Mouse (Mus musculus): ENCODE measurements around the gene Nedd9. TPM values are rescaled to one million over a fixed set of nuclear protein-coding genes. Genes with fewer than 3 reads are reported as not detected.

Gene Nedd9
- polyA plus RNA-seq, 1 experiment from 2014 or later, result 11.9 TPM

- no peaks in the 10 kb centered on the region for H3K36me3 ChIP-seq (ENCODE audit: control insufficient read depth, insufficient read depth, low read length)
- no peaks in the 10 kb centered on the region for H3K4me1 ChIP-seq (ENCODE audit: control insufficient read depth, insufficient read depth, low read depth, low read length)
- no peak for ATAC-seq
- no peak overlapping the region for H3K4me2 ChIP-seq (ENCODE audit: low read length)
- no peak overlapping the region for H3K9ac ChIP-seq (ENCODE audit: low read depth, low read length)
- 94% methylated on average over 3 of the region's 3 CpGs for WGBS
- no peaks in the 10 kb centered on the region for H3K9me3 ChIP-seq (ENCODE audit: control insufficient read depth, low read length)
- H3K27me3 ChIP-seq (replicated peaks; ENCODE audit: control insufficient read depth, insufficient read depth, low read length), result no peaks in the 10 kb centered on the region
- H3K27ac ChIP-seq (ENCODE audit: low read depth, low read length), result no peak overlapping the region
- no peak overlapping the region for H3K4me3 ChIP-seq (ENCODE audit: low read length)
Observed at GRCm38 (mm10) chr13:41500793-41501192, 13.6 kb upstream of the Nedd9 start.

- WGBS, result 70% methylated on average over 2 of the region's 2 CpGs
- H3K9me3 ChIP-seq (ENCODE audit: control insufficient read depth, low read length), result no peaks in the 10 kb centered on the region
Observed at GRCm38 (mm10) chr13:41498611-41499121, 11.5 kb upstream of the Nedd9 start.

GRCm38 (mm10) chr13:41494681-41495080 is 7.5 kb upstream of the Nedd9 start:
- no peak for ATAC-seq
- Histone ChIP-seq H3K9ac (ENCODE audit: low read depth, low read length) (no peak overlapping the region), H3K4me1 (ENCODE audit: control insufficient read depth, insufficient read depth, low read depth, low read length) (no peaks in the 10 kb centered on the region), H3K9me3 (ENCODE audit: control insufficient read depth, low read length) (no peaks in the 10 kb centered on the region), H3K4me2 (ENCODE audit: low read length) (no peak overlapping the region), H3K4me3 (ENCODE audit: low read length) (no peak overlapping the region), H3K27ac (ENCODE audit: low read depth, low read length) (no peak overlapping the region), H3K36me3 (ENCODE audit: control insufficient read depth, insufficient read depth, low read length) (no peaks in the 10 kb centered on the region), H3K27me3 (replicated peaks; ENCODE audit: control insufficient read depth, insufficient read depth, low read length) (no peaks in the 10 kb centered on the region)
- WGBS, result 98% methylated on average over 2 of the region's 2 CpGs

More at GRCm38 (mm10) chr13:41498611-41499121, 11.5 kb upstream of the Nedd9 start:
- Histone ChIP-seq H3K4me1 (ENCODE audit: control insufficient read depth, insufficient read depth, low read depth, low read length) (no peaks in the 10 kb centered on the region), H3K36me3 (ENCODE audit: control insufficient read depth, insufficient read depth, low read length) (no peaks in the 10 kb centered on the region), H3K27ac (ENCODE audit: low read depth, low read length) (no peak overlapping the region), H3K4me2 (ENCODE audit: low read length) (no peak overlapping the region), H3K4me3 (ENCODE audit: low read length) (no peak overlapping the region), H3K27me3 (replicated peaks; ENCODE audit: control insufficient read depth, insufficient read depth, low read length) (no peaks in the 10 kb centered on the region), H3K9ac (ENCODE audit: low read depth, low read length) (no peak overlapping the region)
- ATAC-seq, result no peak

- 53% methylated on average over 8 of the region's 8 CpGs for WGBS
- Histone ChIP-seq H3K9me3 (ENCODE audit: control insufficient read depth, low read length) (no peaks in the 10 kb centered on the region), H3K4me2 (ENCODE audit: low read length) (no peak overlapping the region), H3K9ac (ENCODE audit: low read depth, low read length) (no peak overlapping the region), H3K4me1 (ENCODE audit: control insufficient read depth, insufficient read depth, low read depth, low read length) (no peaks in the 10 kb centered on the region), H3K4me3 (ENCODE audit: low read length) (no peak overlapping the region), H3K27me3 (replicated peaks; ENCODE audit: control insufficient read depth, insufficient read depth, low read length) (no peaks in the 10 kb centered on the region), H3K36me3 (ENCODE audit: control insufficient read depth, insufficient read depth, low read length) (no peaks in the 10 kb centered on the region), H3K27ac (ENCODE audit: low read depth, low read length) (no peak overlapping the region)
- ATAC-seq, result peak; percentile 24; the same call in 1 of the 2 replicates
Observed at GRCm38 (mm10) chr13:41491981-41492702, 5.0 kb upstream of the Nedd9 start.

- Histone ChIP-seq H3K4me2 (ENCODE audit: low read length) (no peak overlapping the region), H3K9ac (ENCODE audit: low read depth, low read length) (no peak overlapping the region), H3K4me3 (ENCODE audit: low read length) (no peak overlapping the region), H3K27me3 (replicated peaks; ENCODE audit: control insufficient read depth, insufficient read depth, low read length) (no peaks in the 10 kb centered on the region), H3K4me1 (ENCODE audit: control insufficient read depth, insufficient read depth, low read depth, low read length) (no peaks in the 10 kb centered on the region), H3K9me3 (ENCODE audit: control insufficient read depth, low read length) (no peaks in the 10 kb centered on the region), H3K27ac (ENCODE audit: low read depth, low read length) (no peak overlapping the region), H3K36me3 (ENCODE audit: control insufficient read depth, insufficient read depth, low read length) (no peaks in the 10 kb centered on the region)
- ATAC-seq, result no peak
- 74% methylated on average over 7 of the region's 7 CpGs for WGBS
Observed at GRCm38 (mm10) chr13:41491522-41491921, 4.4 kb upstream of the Nedd9 start.

- no peak overlapping the region for H3K4me3 ChIP-seq (ENCODE audit: low read length)
- WGBS, result 84% methylated on average over 8 of the region's 8 CpGs
- no peak overlapping the region for H3K27ac ChIP-seq (ENCODE audit: low read depth, low read length)
- no peaks in the 10 kb centered on the region for H3K36me3 ChIP-seq (ENCODE audit: control insufficient read depth, insufficient read depth, low read length)
- H3K9ac ChIP-seq (ENCODE audit: low read depth, low read length), result no peak overlapping the region
- no peak for ATAC-seq
- no peaks in the 10 kb centered on the region for H3K27me3 ChIP-seq (replicated peaks; ENCODE audit: control insufficient read depth, insufficient read depth, low read length)
- H3K4me1 ChIP-seq (ENCODE audit: control insufficient read depth, insufficient read depth, low read depth, low read length), result no peaks in the 10 kb centered on the region
- no peaks in the 10 kb centered on the region for H3K9me3 ChIP-seq (ENCODE audit: control insufficient read depth, low read length)
- no peak overlapping the region for H3K4me2 ChIP-seq (ENCODE audit: low read length)
Observed at GRCm38 (mm10) chr13:41490282-41490681, 3.1 kb upstream of the Nedd9 start.

GRCm38 (mm10) chr13:41489705-41490275 is 2.6 kb upstream of the Nedd9 start:
- 71% methylated on average over 9 of the region's 9 CpGs for WGBS
- ATAC-seq, result no peak
- H3K27ac ChIP-seq (ENCODE audit: low read depth, low read length), result no peak overlapping the region
- H3K27me3 ChIP-seq (replicated peaks; ENCODE audit: control insufficient read depth, insufficient read depth, low read length), result no peaks in the 10 kb centered on the region
- H3K36me3 ChIP-seq (ENCODE audit: control insufficient read depth, insufficient read depth, low read length), result no peaks in the 10 kb centered on the region
- no peak overlapping the region for H3K4me2 ChIP-seq (ENCODE audit: low read length)
- no peak overlapping the region for H3K9ac ChIP-seq (ENCODE audit: low read depth, low read length)
- H3K4me1 ChIP-seq (ENCODE audit: control insufficient read depth, insufficient read depth, low read depth, low read length), result no peaks in the 10 kb centered on the region
- no peak overlapping the region for H3K4me3 ChIP-seq (ENCODE audit: low read length)
- H3K9me3 ChIP-seq (ENCODE audit: control insufficient read depth, low read length), result no peaks in the 10 kb centered on the region

GRCm38 (mm10) chr13:41487409-41487743 is 214 bp upstream of the Nedd9 start:
- Histone ChIP-seq H3K27ac (ENCODE audit: low read depth, low read length) (no peak overlapping the region), H3K4me3 (ENCODE audit: low read length) (no peak overlapping the region), H3K9ac (ENCODE audit: low read depth, low read length) (no peak overlapping the region), H3K9me3 (ENCODE audit: control insufficient read depth, low read length) (no peaks in the 10 kb centered on the region), H3K27me3 (replicated peaks; ENCODE audit: control insufficient read depth, insufficient read depth, low read length) (no peaks in the 10 kb centered on the region), H3K4me2 (ENCODE audit: low read length) (no peak overlapping the region), H3K36me3 (ENCODE audit: control insufficient read depth, insufficient read depth, low read length) (no peaks in the 10 kb centered on the region), H3K4me1 (ENCODE audit: control insufficient read depth, insufficient read depth, low read depth, low read length) (no peaks in the 10 kb centered on the region)
- 83% methylated on average over 2 of the region's 2 CpGs for WGBS
- ATAC-seq, result no peak

- no peaks in the 10 kb centered on the region for H3K9me3 ChIP-seq (ENCODE audit: control insufficient read depth, low read length)
- H3K4me1 ChIP-seq (ENCODE audit: control insufficient read depth, insufficient read depth, low read depth, low read length), result no peaks in the 10 kb centered on the region
- no peak overlapping the region for H3K9ac ChIP-seq (ENCODE audit: low read depth, low read length)
- no peak overlapping the region for H3K4me2 ChIP-seq (ENCODE audit: low read length)
- WGBS, result 93% methylated on average over 7 of the region's 7 CpGs
- no peak overlapping the region for H3K4me3 ChIP-seq (ENCODE audit: low read length)
- H3K36me3 ChIP-seq (ENCODE audit: control insufficient read depth, insufficient read depth, low read length), result no peaks in the 10 kb centered on the region
- ATAC-seq, result no peak
- no peaks in the 10 kb centered on the region for H3K27me3 ChIP-seq (replicated peaks; ENCODE audit: control insufficient read depth, insufficient read depth, low read length)
- H3K27ac ChIP-seq (ENCODE audit: low read depth, low read length), result no peak overlapping the region
Observed at GRCm38 (mm10) chr13:41483966-41484365, 3.2 kb downstream of the Nedd9 start.

Data from hindbrain, embryonic 16.5 days (tissue).